Mouse (Mus musculus): ENCODE measurements around the gene Foxp4.

Gene Foxp4

GRCm38 (mm10) chr17:47924383-47925339 is at the start of gene Foxp4:
Gene Foxp4 (minus strand): TSS chr17:47924645.
- peak; percentile 95 for DNase-seq (ENCODE audit: low read depth)

DNA sequence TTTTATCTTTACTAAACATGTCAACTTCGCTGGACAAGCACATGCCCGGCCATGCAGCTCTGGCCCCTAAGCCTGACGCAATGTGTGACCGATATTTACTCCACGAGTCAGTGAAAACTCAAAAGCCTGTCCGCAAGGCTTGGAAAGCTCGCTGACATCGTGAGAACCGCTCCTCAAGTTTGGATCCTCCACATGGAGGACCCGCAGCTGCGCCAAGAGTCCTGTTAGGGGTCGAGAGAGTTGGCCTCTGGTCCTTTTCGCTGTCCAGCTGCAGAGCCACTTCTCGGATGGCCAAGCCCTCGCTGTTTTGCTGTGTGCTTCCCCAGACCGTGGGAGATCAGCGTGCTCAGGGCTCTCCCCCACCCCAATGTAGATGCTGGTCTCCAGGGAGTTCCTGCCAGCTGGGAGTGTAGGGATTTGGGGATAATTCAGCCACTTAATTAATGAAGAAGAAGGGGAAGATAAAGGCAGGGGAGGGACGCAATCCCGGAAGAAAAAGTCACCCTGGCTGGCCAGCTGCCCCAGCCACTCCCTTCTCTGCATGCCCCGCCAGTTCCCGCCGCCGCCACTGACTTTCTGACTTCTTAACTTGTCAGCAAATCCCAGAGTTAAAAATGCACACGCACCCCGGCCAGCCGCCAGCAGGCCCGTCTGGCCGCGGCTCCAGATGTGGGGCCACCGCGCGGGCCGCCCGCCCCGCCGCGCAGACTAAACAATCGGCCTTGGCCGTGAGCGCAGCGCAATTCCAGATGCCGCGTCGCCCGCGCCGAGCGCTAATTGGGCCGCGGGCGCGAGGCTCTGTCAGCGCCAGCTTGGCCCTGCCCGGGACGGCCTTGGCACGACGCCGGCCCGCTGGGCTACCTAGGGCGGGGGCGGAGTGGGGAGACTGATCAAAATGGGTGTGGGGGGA is 49.4 kb upstream of the Foxp4 start:
- DNase-seq (ENCODE audit: low read depth), result peak; percentile 85

DNA sequence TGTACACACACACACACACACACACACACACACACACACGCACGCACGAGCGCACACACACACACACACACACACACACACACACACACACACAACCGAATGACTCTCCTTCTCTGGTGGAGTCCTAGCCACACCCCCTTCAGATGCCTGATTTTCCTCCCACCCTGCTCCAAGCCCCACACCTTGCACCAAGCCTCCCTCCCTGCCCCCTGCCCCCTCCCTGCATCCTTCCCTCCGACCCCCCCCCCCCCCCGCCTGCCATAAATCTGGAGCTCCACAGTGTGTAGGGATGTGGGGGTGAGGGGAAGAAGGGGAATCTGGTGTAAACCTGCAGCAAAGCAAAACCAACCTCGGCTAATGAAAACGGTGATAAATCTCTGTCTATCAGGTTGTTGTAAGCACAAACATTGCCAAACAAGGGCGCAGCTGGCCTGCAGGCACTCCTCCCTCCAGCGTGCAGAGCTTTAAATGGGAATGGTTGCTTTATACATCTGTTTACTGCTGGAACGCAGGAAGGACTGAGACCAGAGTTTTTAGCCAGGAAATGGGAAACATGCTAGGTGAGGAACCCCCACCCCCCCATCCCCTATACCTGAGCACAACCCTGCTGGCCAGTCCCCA is 41.5 kb upstream of the Foxp4 start:
- DNase-seq (ENCODE audit: low read depth), result peak; percentile 33

DNA sequence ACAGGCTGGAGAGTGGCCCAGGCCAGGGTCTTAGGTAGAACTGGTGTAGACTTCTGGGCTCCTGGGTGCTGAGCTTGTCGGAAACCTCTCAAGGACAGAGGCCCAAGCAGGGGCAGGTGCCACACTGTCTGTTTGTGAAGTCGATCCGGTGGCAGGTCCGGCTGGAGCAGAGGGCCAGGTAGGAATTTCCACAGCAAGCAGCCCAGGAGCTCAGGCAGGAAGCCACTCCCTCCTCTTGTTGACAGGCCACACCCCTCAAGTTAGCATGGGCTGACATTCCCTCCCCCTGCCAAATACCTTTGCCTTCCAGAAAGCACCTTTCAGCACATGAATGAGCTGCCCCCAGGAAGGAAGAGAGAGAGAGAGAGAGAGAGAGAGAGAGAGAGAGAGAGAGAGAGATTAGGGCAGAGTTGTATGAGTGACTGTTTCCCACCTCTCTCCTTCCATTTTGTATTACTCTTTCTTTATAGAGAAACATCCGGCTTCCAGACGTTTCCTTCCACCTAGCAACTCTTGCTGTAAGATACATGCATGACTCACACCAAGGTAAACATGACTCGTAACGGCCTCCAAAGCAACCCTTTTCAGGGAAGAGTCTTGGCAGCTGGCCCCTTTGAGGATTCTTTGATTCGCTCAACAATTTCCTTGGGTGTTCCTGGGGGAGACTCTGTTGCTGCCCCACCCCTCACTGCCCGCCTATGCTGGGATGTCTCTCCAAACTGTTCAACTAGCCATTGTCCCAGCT is 33.8 kb upstream of the Foxp4 start:
- peak; percentile 66 for DNase-seq (ENCODE audit: low read depth)

- DNase-seq (ENCODE audit: low read depth), result no peak
Observed at GRCm38 (mm10) chr17:47956486-47956885, 32.0 kb upstream of the Foxp4 start.

DNA sequence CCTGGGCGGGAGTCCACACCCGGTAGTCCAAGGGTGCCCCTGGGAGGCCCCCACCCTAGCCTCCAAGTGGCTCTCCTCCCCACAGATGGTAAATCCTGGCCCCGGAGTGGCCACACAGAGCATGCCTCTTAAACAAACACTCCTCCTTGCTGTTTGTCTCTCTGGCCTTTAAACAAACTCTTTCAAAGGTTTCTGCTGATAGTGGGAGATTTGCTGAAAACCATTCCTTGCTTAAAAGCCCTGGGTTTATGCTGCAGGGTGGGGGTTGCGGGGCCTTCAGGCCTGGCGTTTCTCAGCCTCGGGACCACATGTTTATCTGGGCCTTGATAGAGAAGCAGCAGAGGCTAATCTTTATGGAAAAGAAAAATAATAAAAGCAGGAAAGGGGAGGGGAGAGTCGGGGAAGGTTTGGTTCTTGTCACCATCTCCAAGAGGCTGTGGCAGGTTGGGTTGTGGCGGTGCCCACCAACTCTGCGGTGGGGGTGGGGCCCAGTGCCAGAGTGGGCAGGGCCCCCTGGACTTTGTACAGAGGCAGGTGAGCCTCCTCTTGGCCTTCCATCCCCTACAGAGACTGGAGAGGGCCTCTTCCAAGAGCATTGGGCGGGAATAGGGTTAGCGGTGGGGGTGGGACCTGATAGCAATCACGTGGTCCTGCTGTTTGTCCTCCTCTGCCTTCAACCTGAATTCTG is 30.8 kb upstream of the Foxp4 start:
- no peak for DNase-seq (ENCODE audit: low read depth)

- DNase-seq (ENCODE audit: low read depth), result no peak
Observed at GRCm38 (mm10) chr17:47953231-47953630, 28.8 kb upstream of the Foxp4 start.

DNA sequence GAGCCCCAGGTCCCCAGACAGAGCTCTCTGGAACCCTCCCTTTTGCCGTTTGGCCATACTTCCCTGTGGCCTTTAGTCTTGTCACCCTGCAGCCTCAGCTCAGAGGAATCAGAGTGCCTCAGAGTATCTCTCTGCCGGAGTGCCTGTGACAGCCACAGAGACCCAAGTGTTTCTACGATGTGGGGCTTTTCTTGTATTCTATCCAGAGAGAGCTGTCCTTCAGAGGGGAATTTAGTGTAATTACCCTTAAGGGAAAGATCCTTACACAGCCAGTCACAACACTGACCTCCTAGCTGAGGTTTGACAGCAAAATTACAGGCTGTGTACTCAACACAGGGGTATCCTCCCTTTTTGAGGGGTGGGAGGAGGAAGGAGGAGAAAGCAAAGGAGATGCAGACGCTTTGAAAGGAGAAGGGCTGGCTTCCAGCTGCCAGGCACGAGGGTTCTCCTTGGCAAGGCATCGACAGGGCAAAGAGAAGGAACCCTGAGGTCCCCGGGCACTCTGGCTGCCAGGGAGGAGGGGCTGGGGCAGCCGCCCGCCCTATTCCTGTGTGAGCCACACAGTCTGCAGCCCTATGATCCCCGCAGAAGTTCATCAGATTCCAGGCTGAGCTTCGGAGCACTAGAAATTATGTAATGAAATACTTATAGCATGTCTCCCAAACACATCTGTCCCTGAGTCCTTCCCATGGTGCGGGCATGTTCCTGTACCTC is 28.1 kb upstream of the Foxp4 start:
- DNase-seq (ENCODE audit: low read depth), result no peak

DNA sequence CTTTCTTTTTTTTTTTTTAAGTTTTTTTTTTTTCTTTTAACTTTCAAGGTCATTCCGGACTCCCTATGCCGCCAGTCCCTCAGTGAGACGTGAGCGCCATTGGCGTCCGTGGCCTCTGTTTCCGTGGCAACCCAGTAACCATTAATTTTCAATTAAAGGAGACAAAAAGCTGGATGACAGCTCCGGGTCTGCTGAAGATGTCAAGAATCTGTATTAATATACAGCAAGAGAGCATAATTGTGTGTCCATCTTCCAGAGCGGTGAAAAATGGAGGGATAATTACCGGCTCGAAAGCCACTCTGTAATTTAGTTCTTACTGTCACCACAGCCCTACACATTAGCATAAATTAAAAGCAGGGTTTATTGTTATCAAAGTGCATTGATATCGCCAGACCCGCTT is 27.0 kb upstream of the Foxp4 start:
- DNase-seq (ENCODE audit: low read depth), result no peak

GRCm38 (mm10) chr17:47950831-47951230 is 26.4 kb upstream of the Foxp4 start:
- no peak for DNase-seq (ENCODE audit: low read depth)

- DNase-seq (ENCODE audit: low read depth), result no peak
Observed at GRCm38 (mm10) chr17:47949441-47949840, 25.0 kb upstream of the Foxp4 start.

- no peak for DNase-seq (ENCODE audit: low read depth)
Observed at GRCm38 (mm10) chr17:47948753-47949152, 24.3 kb upstream of the Foxp4 start.

DNA sequence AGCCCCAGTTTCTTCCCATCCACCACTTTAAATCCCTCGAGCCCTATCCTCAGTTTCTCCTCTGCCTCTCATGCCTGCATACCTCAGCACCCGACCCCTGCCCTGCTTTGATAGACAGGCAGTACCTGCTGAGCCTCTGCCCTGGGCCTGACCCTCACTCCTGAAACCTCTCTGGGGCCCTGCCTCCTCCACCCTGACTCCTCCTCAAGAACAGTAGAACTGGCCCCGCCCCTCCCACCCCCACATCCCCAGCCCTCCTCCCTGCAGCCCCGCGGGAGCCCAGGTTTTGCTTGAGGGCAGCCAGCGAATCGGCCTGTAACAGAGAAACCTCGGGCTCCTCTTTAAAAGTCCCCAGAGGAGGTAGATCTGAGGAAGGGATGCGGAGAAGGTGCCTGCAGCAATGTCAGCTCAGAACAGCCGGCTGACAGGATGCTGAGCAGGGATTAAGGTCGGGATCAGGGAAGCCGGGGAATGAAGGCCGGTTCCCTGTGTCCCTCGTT is 22.5 kb upstream of the Foxp4 start:
- DNase-seq (ENCODE audit: low read depth), result peak; percentile 29

DNA sequence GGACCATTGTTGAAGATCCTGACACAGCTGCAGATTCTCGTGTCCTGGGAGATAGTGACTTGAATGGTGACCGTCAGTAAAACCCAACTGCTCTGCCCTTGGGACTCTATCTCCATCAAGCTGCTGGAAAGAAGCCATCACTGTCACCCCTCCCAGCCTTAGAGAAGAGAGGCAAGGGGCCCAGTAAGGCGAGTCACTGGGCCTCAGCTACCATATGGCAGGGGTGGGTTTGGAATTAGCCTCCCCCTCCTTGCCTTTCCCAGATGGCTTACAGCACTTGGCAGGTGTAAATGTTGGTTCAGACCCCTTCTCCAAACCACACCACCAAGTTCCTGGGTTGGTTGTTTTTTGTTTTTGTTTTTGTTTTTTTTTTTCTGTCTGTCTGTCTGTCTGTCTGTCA is 21.7 kb upstream of the Foxp4 start:
- no peak for DNase-seq (ENCODE audit: low read depth)

- DNase-seq (ENCODE audit: low read depth), result peak; percentile 80
Observed at GRCm38 (mm10) chr17:47943103-47943870, 18.8 kb upstream of the Foxp4 start.

DNA sequence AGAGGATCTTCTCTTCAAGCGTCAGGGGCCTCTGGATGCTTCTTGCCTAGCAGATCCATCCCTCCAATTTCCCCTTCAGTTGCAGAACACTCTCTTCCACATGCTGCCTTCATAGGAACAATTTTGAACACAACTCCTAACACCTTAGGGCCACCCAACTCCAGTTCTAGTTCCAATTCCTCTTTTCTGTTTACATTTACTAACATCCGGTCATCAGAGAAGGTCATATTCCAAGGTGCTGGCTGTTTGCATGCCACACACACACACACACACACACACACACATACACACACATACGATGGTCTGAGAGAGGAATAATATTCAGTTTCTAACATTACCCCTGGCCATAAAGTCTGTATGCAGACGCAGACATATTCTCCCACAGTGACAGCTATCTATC is 17.6 kb upstream of the Foxp4 start:
- DNase-seq (ENCODE audit: low read depth), result no peak

DNA sequence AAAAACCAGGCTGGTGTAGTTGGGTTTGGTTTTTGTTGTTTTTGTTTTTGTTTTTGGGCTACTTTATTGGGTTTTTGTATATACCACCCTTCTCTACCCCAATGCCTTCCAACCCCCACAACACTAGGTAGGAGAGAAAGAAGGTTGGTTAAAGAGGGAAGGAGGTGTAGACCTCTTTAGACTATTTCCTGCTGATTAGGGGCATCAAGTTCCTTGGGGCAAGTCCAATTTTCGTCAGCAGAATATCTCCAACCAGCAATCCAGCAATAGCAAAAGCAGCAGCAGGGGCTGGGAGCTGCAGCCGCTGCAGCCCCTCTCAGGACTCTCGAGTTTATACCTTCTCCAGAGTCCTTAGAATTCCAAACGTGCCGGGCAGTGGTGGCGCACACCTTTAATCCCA is 14.4 kb upstream of the Foxp4 start:
- DNase-seq (ENCODE audit: low read depth), result no peak

DNA sequence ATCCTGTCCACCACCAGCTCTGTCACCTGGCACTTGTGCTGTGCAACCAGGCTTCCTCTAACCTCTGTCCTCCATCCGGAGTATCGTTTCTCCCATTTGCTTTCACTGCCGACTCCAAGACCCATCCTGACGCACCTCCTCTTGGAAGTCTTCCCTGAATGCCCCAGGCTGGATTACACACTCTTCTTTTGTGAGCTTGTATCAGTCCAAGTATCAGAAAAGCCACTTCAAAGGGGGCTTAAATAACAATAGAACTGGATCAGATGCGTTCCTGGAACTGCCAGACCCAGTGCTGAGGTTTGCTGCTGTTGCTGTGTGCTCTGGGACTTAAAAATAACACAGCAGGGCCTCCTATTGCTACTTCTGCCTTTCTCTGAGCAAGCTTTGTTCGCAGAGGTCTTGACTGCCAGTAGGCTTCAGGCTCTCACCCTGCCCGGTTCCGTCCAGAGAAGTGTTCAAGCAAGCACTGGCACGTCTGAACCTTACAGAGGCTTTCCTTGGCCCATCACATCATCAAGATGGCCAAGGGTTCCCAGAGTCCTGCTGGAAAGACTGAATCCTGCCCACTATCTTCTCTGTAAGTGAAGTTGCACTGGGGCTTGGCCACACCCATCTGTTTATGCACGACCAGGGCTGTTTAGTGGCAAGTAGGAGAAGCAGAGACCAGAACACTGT is 13.6 kb upstream of the Foxp4 start:
- no peak for DNase-seq (ENCODE audit: low read depth)

DNA sequence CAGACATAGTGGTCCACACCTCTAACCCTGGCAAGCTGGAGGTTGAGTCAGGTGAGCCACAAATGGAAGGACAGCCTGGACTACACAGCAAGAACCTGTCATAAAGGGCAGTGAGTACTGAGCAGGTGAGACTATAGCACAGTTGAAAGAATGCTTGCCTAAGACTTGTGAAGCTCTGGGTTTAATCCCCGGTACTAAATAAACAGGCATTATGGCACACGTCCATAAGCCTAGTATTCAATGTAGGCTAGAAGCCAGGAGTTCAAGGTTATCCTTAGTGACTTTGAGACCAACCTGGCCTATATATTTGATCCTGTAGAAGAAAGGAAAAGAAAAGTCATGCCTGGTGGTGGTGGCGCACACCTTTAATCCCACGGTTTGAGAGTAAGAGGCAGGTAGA is 12.1 kb upstream of the Foxp4 start:
- DNase-seq (ENCODE audit: low read depth), result no peak

Data from NIH3T3 (cell line).